Mouse (Mus musculus): ENCODE measurements around the gene Car10. TPM values are rescaled to one million over a fixed set of nuclear protein-coding genes. Genes with fewer than 3 reads are reported as not detected.

Car10 gene
- total RNA-seq, 1 experiment from 2014 or later: not detected

DNA sequence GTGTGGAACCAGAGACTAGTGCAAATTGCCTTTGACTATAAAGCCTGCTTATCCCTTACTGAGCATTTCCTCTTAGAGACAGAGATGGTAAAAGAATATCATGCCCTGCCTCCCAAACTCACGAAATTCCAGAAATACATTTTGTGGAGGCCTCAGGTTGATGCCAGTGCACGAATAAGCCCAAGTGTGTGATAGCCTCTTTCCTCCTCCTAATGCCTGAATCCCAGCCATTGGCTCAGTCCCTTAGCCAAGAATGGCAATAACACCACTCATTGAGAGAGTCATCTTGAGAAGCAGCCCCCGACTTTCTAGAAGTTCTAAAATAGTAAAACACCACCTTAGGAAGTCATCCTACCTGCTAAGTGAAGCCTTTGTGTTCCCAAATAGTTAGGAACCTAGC, 424.7 kb downstream of the Car10 start:
- no peak for ATAC-seq (replicated peaks; ENCODE audit: insufficient number of reproducible peaks, low FRiP score, low TSS enrichment, poor library complexity, severe bottlenecking)

DNA sequence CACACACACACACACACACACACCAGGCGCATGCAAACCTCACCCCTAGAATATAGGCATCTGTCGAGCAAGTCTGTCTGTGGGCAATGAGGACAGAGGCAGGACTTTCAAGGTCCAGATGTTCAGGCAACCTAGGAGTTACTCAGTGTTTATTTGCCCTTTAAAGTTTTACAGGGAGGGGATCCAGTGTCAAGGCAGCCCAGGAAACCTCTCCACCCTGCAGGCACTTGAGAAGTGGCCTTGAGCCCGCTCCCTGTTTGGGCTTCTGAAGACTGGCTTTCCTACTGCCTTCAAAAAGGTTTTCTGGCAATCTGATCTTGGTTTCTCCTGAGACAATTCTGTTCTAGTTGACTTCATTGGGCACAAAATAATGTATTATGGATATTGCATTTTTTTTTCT, 428.1 kb downstream of the Car10 start:
- ATAC-seq (replicated peaks; ENCODE audit: insufficient number of reproducible peaks, low FRiP score, low TSS enrichment, poor library complexity, severe bottlenecking): no peak

DNA sequence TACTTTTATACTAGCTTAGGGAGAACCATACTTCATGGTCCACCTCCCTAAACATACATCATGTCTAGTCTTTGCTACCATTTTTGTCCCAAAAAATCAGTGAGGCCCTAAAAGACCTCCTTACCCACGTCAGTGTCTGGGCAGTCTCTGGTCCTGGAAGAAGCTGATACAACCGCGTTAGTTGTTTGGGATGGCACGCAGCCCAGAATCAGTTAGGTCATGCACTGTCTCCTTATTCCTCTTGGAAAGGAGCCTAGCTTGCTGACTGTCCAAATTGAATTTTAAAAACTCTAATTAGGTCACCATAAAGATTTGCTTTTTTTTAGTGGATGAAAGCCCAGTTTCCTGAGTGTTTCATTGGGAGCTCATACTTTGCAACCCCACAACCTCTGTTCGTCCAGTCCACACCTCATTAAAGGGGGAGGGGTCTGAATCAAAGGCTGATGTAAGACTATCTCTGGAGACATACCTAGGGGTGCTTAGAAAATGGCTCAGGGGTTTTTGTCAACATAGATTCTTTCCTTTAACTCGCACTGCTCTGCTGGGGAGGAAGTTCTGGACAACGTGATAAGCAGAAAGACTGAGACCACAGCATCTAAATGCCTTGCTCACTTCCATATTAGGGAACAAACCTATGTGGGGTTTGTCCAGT, 433.3 kb downstream of the Car10 start:
- ATAC-seq (replicated peaks; ENCODE audit: insufficient number of reproducible peaks, low FRiP score, low TSS enrichment, poor library complexity, severe bottlenecking): no peak

DNA sequence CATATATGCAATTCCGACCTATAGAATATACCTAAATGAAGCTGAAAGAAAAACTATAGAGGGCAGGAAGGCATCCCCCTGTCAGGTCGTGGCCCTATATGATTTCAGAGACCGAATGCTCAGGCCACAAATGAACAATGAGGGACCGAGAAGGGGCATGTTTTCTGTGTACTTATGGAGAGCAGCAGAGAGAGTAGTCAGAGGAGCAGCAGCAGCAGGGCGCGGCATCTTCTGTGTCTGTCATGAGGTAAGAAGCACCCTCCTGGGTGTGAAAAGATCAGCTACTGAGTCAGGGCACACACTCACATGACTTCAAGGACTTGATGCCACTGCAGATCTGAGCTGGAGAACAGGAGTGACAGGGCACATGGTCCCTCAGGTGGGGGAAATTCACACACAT, 438.4 kb downstream of the Car10 start:
- no peak for ATAC-seq (replicated peaks; ENCODE audit: insufficient number of reproducible peaks, low FRiP score, low TSS enrichment, poor library complexity, severe bottlenecking)

DNA sequence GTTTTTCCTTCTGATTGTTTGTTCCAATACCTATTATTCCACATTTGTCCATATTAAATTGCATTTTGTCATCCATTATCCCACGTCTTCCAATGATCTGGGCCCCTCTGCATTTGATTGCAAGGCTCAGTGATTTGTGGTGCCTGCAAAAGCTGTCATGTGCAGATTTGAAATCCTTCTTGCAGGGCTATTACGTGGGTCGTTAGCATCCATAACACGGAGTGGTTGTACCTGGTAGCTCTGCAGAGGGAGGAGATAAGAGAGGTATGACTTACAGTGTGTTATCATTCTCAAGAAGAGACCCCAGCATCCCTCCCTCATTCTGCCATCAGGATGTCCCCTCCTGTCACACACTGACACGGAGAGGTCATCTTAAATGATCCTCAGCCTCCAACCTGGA, 451.1 kb downstream of the Car10 start:
- ATAC-seq (replicated peaks; ENCODE audit: insufficient number of reproducible peaks, low FRiP score, low TSS enrichment, poor library complexity, severe bottlenecking): no peak

DNA sequence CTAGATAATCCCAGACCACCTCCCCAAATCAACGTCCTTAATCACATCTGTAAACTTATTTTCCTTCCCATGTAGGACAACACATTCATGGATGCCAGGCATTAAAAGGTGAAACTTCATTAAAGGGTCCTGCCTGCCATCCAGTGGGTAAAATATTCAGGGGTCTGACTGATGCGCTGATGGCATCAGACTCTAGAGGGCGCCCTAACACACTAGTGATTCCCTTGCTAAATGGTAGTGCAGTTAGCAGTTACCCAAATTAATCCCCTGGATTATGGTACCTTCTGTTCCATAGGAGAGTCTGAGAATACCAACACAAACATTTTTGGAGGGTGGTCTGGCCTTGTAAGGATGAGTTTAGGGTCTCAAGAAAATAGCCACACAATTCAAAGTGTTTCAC, 453.1 kb downstream of the Car10 start:
- no peak for ATAC-seq (replicated peaks; ENCODE audit: insufficient number of reproducible peaks, low FRiP score, low TSS enrichment, poor library complexity, severe bottlenecking)

DNA sequence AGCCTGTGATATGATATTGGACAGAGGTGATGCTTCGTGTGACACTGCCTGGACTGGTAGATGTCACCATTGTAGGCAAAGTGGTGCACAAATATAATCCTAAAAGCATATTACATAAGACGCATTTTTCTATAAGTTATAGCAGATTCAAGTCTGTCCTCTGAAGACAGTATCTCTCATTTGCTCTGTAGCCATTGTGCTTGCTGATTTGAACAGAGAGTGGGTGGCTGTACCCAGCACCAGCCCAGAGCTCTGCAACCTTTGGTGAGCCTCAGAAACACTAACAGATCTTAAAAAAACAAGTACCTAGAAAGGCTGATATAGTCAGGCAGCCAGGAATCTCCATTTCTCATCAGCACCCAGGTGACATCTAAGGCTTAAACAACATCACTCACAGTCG, 461.3 kb downstream of the Car10 start:
- no peak for ATAC-seq (replicated peaks; ENCODE audit: insufficient number of reproducible peaks, low FRiP score, low TSS enrichment, poor library complexity, severe bottlenecking)

DNA sequence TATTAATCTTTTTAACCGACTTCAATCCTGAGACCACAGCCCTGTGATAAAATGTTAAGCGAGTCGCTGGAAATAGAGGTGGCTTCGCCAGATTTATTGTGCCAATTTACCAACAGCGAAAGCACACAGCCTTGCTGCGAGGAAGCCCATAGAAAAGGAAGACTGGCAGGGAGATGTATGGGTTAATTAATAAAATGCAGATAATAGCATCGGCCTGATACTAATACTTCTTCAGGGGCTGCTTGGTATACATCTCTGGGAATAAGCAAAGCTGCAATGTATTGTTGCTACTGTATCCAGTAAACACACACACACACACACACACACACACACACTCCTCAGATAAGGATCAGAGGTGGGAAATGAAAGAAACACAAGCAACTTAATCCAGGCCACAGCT, 462.7 kb downstream of the Car10 start:
- ATAC-seq (replicated peaks; ENCODE audit: insufficient number of reproducible peaks, low FRiP score, low TSS enrichment, poor library complexity, severe bottlenecking): no peak

DNA sequence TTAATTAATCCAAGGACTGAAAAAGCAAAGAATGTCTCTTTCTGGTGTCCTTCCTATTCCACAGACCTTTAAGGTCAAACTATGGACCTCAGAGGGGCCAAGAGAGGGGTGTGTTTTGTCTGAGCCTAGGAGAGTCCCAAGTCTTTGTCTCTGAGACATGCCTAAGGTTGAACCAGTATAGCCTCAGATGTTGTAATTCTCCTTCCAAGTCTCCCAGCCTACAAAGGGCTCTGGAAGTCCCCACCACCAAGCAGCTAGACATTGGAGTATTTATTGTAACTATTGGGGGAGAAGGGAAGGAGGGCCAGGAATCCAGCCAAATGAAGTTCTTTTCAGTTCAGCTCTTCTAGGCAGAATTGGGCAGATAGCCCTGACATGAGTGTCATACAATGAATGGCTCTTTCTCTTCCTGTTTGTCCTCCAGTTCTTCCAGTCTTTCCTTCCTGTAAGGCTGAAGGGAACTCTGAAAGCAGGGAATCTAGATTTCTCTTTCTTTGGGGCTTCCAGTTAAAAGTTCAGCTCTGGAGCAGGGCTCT, 464.6 kb downstream of the Car10 start:
- no peak for ATAC-seq (replicated peaks; ENCODE audit: insufficient number of reproducible peaks, low FRiP score, low TSS enrichment, poor library complexity, severe bottlenecking)

DNA sequence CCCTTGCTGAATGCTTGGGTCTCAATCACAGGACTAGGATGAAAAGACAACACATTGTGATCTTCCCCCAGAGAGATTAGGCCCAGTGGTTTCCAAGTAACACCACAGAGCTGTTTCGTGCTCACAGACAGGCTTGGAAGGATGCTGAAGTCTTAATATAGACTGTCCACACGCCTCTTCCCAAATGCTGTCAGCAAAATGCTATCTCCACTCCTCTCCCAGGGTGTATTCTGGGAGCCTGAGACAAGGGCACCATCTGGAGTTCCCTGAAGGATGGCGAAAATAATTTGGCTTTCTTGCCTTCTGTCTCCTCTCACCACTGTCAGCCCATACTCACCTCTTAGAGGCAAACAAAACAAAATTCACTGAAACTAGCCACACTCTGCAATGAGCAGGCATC, 467.9 kb downstream of the Car10 start:
- ATAC-seq (replicated peaks; ENCODE audit: insufficient number of reproducible peaks, low FRiP score, low TSS enrichment, poor library complexity, severe bottlenecking): no peak

DNA sequence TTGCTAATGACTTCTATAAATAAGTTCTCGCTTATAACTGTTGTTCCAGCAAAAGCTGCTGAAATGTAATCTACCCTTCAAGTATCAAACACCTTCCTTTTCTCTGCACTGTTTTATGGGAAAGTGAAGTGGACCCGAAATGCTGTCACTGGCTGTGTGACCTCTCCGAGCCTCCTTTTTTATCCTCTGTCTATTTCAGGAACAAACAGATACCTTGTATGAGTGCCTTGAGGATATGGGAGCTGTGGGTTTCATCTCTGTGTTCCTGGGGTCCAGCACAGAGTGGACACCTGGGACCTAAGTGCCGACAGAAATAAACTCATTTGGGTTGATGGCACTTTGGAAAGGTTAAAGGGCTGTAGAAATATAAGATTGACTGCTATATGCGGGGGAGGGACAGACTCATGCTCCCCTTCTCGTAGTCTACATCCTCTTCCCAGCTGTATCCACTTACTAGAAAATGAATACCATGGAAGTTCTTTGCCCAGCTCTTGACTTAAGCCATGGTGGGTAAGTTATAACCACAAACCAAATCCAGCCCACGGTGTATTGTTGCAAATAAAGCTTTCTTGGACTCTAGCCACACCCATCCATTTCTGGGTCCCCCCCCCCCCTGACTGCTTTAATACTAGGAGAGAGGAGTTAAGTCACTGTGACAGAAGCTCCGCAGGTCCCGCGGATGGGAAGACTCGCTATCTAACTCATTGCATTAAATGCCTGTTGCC, 474.3 kb downstream of the Car10 start:
- no peak for ATAC-seq (replicated peaks; ENCODE audit: insufficient number of reproducible peaks, low FRiP score, low TSS enrichment, poor library complexity, severe bottlenecking)

DNA sequence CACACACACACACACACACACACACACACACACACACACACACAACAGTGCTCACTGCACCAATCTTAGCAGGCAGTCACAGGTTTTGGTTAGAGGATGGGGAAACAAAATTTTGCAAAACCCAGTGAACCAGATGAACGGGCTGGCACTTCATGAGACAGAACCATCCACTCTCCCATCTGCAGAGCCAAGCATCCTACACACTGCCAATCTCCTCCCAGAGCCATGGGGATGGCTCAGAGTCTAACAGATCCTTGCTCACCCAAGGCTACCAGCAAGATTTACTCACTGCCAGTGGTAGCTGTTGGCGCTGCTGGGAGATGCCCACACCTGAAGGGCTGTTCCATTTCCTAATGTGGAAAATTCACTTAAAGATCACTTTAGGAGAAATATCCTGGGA, 479.6 kb downstream of the Car10 start:
- ATAC-seq (replicated peaks; ENCODE audit: insufficient number of reproducible peaks, low FRiP score, low TSS enrichment, poor library complexity, severe bottlenecking): no peak

DNA sequence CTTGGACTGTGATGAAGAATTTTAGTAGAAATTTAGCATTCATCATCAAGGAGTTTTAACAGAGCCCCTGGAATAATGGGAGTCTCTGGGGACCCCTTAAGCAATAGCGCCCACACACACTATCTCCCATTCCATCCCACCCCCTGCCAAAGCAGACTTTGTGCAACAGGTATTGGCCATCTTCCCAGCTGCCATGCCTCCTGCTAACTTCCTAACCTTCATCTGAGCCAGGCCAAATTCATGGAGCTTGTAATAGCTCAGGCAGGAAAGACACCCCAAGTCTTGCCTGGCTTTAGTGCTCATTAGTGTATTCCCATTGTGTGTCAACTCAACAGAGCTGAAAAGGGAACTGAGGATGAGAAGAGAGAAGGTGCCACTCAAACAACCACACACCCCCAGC, 481.8 kb downstream of the Car10 start:
- ATAC-seq (replicated peaks; ENCODE audit: insufficient number of reproducible peaks, low FRiP score, low TSS enrichment, poor library complexity, severe bottlenecking): no peak

DNA sequence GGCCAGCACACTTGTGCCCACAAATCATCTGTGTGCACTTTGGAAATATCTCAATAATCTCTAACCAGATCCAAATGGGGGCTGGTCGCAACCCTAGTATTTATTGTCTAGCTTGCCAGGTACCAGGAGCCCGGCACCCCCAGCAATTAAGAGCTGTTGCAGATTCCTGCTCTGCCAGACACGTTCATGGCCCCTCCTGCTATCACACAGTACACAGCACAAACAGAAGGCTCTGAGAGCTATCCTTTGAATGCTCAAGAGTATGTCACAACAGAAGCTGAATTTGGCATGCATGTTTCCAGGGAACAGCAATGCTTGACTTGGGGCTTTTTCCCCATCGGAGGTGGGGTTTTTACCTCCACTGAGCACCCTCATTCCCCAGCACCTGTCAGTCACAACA, 483.5 kb downstream of the Car10 start:
- no peak for ATAC-seq (replicated peaks; ENCODE audit: insufficient number of reproducible peaks, low FRiP score, low TSS enrichment, poor library complexity, severe bottlenecking)

DNA sequence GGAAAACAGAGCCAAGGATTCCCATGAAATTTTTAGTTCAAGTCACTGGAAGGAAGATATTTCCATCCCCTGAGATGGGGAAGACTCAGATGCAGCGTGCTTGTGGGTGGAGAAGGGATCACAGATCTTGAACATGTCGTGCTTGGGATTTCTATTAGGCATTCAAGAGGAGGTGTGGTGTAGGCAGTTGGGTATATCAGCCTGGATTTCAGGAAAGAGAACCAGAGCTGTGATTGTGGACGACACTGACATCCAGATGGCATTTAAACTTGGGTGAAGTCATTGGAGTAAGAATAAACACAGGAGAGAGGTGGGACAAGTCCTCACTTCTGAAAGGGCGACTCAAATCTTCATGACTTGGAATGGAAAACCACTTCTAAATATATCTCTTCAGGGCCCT, 490.0 kb downstream of the Car10 start:
- no peak for ATAC-seq (replicated peaks; ENCODE audit: insufficient number of reproducible peaks, low FRiP score, low TSS enrichment, poor library complexity, severe bottlenecking)

DNA sequence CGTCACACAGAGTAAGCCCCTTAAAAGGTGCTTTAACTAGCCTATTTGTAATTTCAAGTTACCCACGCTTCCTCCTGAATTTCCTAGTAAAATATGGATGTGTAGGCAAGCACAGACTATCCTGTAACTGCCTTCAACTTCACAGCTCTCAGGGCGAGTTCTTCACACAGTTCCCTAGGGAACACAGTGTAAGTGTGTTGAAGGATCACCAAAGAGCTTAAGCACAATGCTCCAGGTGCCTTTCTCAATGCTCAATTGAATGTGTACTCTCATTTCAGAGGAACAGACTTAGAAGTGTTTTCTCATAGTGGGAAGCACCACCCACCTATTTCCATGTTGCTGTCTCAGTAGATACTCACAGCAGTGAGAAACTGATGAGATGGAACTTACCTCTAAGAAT, 492.8 kb downstream of the Car10 start:
- no peak for ATAC-seq (replicated peaks; ENCODE audit: insufficient number of reproducible peaks, low FRiP score, low TSS enrichment, poor library complexity, severe bottlenecking)

DNA sequence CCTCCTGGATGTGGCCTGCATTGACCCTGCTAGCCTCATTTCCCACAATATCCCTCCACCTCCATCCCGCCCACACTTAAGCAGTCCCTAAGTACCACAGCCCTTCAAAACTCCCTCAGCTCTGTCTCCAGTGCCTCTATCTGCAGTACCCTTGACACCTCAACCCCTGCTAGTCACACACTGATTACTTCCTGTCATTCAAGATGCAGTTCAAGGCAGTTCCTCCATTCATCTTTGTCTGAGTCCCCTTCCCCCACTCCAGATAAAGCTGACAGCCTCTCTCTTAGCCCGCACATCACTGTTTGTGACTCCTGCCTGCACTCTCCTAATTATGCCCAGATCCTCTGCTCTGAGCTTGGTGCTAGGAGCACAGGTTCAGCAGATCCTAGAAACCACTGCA, 496.2 kb downstream of the Car10 start:
- no peak for ATAC-seq (replicated peaks; ENCODE audit: insufficient number of reproducible peaks, low FRiP score, low TSS enrichment, poor library complexity, severe bottlenecking)

DNA sequence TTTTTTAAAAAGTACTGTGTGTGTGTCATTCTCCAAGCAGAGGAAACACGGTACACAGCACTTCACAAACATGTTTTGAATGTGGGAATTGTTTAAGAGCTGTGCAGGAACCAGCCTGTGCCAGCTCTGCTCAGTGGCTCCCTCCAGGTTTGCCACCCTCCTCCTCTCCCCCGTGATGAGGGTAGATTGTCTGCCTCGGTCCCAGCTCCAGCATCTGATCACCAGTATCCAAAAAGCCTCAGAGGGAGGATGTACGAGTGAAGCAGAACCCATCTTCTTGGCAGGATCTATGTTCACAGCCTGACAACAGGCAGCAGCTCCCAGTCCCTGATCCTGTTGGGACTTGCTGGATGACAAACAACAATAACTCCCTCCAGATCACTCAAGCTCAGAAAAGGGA, 500.3 kb downstream of the Car10 start:
- ATAC-seq (replicated peaks; ENCODE audit: insufficient number of reproducible peaks, low FRiP score, low TSS enrichment, poor library complexity, severe bottlenecking): no peak

DNA sequence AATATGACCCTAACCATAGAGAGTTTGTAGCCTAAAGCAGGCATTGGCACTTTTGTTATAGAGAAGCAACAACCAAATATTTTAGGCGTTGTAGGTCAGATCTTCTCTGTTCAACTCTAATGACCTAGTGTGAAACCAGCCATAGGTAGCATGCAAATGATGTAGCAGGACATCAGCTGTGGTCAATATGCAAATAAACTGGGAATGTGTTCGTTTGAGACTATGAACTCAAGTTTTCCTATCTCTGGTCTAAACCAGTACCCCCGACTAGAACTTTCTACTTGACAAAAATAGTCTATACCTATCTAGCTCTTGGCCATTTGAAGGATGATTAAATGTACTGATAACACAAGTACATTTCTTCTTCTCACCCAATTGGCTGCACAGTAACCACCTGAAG, 501.9 kb downstream of the Car10 start:
- ATAC-seq (replicated peaks; ENCODE audit: insufficient number of reproducible peaks, low FRiP score, low TSS enrichment, poor library complexity, severe bottlenecking): no peak

DNA sequence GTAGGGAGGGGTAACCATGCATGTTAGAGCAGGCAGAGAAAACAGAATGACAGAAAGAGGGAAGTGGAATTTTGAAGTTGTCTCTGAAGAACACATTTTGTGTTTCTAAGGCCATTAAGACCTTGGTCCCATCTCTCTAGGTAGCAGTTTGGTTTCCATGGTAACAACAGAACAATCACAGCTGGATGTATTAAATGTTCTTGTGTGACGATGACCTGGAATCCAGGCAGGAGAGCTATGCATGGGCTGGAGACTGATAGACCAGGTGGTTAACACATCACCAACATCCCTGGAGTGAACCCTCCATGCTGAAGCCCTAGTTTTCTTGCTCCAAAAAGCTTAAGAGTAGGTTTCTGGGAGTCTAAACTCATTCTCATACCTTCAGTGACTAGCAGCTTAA, 505.7 kb downstream of the Car10 start:
- ATAC-seq (replicated peaks; ENCODE audit: insufficient number of reproducible peaks, low FRiP score, low TSS enrichment, poor library complexity, severe bottlenecking): no peak

All from monocyte, adult 5-6 weeks (primary cell).